Mouse (Mus musculus): ENCODE data around the gene 2010300C02Rik.

Gene 2010300C02Rik

DNA sequence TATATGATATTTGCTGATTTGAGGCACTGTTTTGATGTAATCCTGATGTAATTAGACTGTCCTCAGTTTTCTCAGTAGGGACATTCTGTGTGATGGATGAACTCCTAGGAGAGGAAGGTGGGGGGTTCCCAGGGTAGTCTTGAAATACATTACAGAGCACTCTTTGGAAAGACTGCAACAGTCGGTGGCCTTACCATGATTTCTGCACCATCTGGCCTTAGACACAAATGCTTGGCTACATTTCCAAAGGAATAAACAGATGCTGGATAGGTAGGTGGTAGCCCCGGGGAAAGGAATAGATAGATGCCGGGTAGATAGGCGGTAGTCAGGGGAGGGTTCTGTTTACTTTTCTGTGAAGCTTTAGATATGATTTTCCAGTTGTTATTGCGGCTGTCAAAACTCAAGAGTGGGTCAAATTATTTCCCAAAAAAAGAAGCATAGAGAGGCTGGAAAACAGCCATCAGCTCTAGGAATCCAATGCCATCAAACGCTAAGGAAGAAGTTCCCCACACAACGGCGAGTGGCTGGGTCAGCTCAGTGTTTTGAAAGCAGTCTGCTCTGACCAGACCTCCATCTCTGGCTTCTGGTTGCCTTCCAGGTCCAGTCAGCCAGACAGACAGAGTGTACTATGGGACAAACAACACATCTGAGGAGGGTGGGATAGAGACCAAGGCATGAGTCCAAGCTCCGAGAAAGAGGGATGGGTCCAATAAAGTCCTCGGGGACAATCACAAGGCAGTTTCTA lies 147.2 kb downstream of the 2010300C02Rik start:
- no peak for DNase-seq (ENCODE audit: low spot score)

DNA sequence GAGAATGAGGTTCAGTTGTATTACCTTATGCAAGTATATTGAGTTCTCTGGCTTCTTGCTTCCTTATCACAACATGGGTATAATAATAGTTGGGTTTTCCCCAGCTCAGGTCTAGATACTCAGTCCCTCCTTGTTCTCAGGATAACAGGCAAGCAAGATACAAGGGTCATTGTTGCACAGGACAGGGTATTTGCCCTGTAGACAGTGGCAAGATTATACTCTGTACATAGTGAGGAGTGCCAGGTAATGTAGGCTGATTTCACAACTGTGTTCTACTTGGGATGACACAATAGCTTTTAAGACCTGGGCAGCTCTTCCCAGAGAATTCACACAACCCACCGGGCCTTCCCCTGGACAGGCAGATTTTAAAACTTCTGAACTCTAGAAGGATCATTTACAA lies 151.5 kb downstream of the 2010300C02Rik start:
- no peak for DNase-seq (ENCODE audit: low spot score)

DNA sequence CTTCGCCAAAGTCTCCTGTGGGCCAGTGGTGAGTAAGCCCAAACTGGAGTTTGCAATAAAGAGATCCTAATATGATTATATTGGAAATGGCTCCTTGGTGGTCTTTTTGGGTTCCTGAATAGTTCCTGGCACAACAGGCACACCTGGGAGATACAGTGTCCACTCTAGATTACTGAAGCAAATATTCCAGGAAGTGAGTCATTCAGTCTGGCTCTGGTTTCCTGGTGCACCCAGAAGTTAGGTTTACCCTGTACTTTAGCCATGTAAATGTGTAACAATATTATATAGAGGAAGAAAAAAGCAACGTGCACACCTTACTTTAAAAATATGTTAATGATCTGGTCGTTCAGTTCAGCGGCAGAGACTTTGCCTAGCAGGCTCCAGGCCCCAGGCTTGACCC lies 153.1 kb downstream of the 2010300C02Rik start:
- DNase-seq (ENCODE audit: low spot score), result no peak

DNA sequence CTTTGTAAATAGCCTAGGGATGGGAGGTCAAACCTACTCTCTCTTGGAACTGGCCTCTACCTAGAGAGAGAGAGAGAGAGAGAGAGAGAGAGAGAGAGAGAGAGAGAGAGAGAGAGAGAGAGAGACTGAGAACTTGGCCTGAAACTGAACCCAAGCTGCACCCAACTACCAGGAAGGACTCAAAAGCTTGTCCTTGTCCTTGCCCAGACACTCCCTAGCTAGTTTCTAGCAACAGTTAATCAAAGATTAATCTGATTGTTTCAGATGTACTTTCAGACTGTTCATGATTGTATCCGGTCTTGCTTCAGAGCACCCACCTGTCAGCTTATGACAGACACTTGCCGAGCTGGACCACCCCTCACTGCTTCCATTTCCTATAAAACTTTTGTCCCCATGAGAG lies 153.5 kb downstream of the 2010300C02Rik start:
- DNase-seq (ENCODE audit: low spot score), result no peak

DNA sequence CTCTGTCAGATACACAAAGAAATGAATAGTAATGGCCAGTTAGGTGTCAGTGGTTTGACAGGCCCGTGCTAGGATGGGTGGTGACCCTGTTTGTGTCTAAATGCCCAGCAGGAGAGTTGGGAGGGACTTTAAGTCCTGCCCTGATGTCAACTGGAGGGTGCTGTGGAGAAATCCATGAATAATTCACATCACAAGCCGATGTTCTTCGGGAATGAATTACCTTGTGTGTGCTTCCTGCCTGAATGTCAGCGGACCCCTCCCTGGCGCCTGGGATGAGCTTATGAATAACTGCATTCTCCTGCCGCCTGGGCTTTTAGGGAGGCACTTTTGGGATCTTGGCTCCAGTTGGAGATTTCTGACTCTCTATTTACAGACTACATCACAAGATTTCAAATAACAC lies 154.5 kb downstream of the 2010300C02Rik start:
- DNase-seq (ENCODE audit: low spot score), result no peak

DNA sequence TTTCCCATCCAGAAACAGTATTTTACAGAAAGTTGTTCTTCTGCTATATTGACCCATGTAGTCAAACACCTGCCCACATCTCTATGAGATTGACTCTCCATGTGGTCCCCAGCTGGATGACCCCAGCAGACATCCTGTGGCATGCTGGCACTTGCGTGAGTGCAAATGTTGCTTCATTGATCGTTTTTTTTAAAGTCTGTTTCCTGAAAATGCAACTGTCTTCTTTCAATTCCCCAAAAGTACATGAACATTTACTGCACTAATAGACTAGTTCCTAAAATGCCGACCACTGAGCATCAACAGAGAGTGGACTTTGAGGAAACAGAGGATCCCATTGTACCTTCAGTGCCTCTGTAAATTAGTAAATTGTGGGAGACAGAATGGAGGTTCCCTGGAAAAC lies 157.9 kb downstream of the 2010300C02Rik start:
- no peak for DNase-seq (ENCODE audit: low spot score)
